Mouse (Mus musculus) urinary bladder, adult 18-20 months (tissue): ENCODE data around the gene Pou4f1.
"Not testable (repeated sequence)": the region's sequence is repeated elsewhere in the genome, so short reads cannot be mapped to it uniquely, and the experiment has no call there.

ENCODE experiments used
- DNase-seq, 2 experiments: peaks; one replicate each; pipeline ENCODE4 v3.0.0; 2022; ENCODE audit warnings: low spot score in 2 of 2, mixed read lengths in 2 of 2

Pou4f1 gene

DNA sequence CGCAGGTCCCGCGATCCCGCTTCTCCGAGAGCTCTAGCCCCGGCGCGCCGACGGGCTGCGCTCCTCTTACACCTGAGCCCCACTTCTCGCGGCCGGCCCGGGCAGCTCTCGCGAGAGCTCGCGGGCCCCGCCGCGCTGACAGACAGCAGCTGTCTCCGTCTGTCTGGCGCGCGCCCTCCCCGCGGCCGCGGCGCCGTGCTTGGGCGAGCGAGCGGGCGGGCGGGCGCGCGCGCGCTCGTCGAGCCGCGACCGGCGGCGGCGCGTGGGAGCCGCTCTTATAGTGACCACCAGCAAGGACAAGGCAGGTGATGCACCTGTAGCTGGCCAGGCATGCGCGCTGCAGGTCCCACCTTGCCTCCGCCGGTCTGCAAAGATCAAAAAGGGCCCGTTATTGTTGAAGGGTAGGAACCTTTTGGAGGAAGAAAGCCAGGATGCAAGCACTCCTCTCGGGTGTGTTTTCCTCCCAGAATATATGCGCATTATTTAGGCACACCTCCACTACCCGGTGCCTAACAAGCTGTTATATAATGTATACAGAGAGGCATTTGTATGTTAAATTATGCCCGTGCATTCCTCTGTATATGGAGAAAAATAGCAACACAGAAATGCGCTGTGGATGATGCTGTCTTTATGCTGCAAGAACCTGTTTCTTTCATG, at the start of gene Pou4f1:
TSS of gene Pou4f1 (minus strand) at position 34 of the 657 bp plus-strand sequence.
- DNase-seq, result no peak

DNA sequence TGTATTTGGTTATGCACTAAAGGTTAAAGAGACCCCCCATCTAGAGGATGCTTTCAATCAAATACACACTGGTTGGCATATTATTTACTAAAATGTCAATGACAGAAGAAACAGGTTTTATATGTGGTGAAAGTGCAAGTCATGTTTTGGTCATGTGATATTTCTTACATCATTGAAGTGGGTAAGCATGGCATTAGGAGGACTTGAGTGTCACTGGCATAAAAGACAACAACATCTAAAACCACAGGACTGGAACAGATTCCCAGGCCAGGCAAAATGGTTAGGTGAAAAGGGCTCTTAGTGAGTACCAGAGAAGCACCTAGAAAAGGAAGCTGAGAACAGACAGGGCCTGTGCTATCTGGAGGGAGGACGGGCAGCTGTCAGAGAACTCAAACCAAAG, 43.9 kb upstream of the Pou4f1 start:
- no peak for DNase-seq

- DNase-seq, result not testable (repeated sequence)
Observed at GRCm38 (mm10) chr14:104502761-104503160, 35.0 kb upstream of the Pou4f1 start.

- no peak for DNase-seq
Observed at GRCm38 (mm10) chr14:104479751-104480150, 12.0 kb upstream of the Pou4f1 start.

- no peak for DNase-seq
Observed at GRCm38 (mm10) chr14:104478593-104478992, 10.8 kb upstream of the Pou4f1 start.

GRCm38 (mm10) chr14:104477616-104478015, 9.8 kb upstream of the Pou4f1 start:
- DNase-seq, result no peak

- DNase-seq, result no peak
Observed at GRCm38 (mm10) chr14:104475438-104475837, 7.6 kb upstream of the Pou4f1 start.

DNA sequence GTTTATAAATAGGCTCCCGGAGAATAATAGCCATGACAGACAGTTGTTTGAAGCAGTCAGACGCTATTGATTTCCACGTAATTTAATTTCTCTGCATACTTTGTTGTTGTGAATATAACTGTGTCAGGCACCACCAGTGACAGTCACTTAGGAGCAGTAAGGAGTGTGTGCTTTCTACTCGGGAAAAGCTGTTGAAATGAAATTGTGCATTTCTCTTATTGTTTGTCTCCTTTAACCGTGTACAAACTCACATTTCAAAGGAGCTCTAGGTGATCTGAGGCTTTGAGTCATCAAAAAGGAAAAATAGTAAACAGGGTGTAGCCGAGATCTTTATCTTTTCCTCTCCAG, 798 bp upstream of the Pou4f1 start:
- DNase-seq, result no peak

DNA sequence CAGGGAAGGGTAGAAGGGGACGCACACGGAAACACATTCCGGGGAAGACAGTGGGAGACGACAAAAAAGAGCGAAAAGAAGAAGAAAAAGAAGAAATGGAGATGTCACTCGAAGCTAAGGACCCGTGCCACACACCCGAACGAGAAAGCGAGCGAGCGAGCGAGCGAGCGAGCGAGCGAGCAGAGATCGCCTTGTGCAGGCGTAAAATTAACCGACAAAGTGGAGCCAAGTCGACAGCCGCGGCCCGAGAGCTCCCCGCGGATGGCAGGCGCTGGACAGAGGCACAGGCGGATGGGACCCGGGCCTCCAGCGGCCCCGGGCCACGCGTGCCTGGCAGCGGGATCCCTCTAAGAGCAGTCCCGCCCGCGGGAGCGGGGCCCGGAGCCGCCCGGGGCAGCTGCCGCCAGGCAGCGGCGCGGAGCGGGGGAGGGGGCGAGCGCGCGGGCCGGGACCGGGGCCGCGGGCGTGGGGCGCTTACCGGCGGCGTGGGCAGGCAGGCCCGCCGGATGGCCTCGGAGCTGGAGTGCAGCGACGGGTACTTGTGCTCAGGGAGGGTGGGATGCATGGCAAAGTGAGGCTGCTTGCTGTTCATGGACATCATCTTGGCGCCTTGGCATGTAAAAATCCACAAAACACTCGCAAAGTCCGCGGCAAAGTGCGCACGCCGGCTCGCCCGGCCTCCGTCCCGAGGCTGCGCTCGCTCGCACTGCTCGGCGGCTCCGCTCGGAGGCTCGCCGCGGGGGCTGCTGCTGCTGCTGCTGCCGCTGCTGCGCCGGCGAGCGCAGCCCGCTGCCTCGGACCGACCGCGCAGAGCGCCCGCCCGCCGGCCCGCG, 450 bp downstream of the Pou4f1 start:
- DNase-seq, result no peak

DNA sequence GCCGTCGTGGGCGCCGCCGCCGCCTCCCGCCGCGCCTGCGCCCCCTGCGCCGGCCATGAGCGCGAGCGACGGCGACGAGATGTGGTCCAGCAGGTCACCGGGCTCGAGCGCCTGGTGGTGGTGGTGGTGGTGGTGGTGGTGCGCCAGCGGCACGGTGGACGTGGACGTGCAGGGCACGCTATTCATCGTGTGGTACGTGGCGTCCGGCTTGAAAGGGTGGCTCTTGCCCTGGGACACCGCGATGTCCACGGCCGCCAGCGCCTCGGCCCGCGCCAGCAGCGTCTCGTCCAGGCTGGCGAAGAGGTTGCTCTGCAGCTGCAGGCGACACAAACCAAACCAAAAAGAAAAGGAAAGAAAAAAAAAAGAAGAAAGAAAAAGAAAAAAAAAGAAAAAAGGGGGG, 1.2 kb downstream of the Pou4f1 start:
- no peak for DNase-seq

DNA sequence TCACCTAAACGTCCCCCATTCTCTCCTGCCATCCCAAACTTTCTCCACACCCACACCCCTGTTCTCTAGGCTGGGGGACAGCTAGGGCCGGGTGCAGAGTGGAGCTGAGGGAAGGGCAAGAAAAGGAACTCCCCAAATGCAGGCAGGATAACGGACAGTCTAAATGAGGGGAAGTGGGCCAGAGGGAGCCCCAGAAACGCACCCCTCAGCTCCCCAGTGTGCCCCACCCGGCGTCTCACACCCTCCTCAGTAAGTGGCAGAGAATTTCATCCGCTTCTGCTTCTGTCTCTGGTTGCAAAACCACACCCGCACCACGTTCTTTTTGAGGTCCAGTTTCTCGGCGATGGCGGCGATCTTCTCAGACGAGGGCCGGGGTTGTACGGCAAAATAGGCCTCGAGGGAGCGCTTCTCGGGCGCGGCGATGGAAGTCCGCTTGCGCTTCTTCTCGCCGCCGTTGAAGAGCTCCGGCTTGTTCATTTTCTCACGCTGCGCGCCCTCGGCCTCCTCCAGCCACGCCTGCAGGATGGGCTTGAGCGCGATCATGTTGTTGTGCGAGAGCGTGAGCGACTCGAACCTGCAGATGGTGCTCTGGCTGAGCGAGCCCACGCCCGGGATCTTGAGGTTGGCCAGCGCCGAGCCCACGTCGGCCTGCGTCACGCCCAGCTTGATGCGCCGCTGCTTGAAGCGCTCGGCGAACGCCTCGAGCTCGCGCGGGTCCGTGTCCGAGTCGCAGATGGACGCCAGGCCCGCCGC, 2.1 kb downstream of the Pou4f1 start:
- no peak for DNase-seq

DNA sequence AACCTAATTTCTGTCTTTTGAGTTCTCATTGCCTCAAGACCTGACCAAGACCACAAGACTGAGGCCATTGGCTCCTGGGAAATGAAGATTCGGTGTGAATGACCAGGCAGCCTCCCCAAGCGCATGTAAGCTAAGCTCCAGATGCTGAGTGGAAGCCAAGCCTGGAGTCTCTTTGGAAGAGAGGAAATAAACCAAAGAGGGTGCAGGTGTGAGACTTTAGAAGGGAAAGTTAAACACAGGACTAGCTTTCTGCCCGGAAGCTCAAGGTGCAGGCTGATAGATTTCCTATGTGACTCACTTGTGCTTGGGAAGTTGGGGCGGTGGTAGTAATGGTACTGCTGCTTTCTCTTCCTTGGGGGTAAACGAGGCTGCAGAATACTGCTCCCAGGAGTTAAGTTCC, 3.0 kb downstream of the Pou4f1 start:
- no peak for DNase-seq

DNA sequence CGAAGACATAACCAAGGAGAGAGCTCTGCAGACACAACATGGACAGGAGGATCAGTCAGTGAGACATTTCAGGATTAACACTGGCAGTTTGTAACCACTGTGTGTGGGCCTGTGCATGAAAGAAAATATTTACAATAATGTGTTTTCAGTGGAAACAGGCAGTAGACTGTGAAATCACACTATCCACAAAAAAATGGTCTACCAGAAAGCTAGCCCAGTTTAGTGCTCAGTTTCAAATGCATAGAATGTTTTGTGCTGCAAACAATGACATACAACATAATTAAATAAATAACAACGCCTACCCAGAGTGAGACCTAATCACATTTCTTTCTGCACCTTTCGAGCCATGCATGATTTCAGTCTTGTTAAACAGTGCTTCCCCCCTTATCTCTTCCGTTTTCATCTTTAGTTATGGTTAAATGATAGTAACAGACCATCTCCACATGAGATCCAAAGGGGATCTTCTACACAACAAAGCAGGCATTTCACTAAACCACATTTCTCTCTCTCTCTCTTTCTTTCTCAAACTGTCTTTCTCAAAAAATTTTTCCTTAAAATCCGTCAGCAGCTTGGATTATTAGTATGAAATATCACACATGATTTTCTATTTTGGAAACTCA, 4.1 kb downstream of the Pou4f1 start:
- no peak for DNase-seq

DNA sequence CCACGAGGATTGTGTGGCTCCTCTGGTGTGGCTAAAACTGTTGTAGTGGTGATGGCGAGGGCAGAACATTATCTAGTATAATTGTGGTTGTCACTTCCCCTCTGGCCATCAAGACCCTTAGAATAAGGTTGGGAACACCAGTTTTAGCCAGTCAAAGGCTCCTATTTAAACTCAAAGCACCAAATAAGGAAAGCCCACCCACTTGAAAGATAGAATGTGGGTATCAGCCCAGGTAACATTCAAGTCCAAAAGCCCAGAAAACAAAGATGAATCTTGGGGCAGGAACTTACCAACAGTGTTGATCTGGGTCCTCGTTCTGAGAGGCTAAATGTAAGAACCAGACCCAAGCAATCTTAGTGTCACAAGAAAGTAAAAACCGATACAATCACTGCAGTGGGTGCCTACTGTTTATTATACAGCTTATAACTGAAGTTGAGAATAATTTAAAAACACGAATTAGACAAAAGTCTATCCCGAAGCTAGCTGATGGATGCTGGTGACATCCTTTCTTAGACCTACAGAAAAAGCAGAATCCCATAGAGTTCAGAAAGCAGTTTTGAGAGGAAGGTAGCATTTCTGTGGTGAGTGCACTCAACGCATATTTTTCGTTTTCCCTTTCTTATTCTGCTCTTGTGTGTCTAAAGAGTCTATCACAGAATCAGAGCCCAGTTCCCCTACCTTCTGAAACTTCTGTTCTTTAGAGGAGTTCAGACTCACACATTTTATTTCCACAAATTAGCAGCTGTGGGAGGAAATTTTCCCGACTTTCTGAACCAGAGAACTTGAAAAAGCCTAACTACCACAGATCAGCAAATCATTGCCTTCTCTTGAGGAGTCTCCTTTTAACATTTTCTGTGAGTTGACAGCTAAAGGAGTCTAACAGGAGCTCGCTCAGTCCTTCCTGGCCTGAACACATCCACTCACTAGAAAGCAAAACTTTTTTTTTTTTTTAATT, 6.2 kb downstream of the Pou4f1 start:
- no peak for DNase-seq

GRCm38 (mm10) chr14:104460325-104461285, 7.2 kb downstream of the Pou4f1 start:
- no peak for DNase-seq

GRCm38 (mm10) chr14:104459513-104460111, 8.2 kb downstream of the Pou4f1 start:
- DNase-seq, result no peak

DNA sequence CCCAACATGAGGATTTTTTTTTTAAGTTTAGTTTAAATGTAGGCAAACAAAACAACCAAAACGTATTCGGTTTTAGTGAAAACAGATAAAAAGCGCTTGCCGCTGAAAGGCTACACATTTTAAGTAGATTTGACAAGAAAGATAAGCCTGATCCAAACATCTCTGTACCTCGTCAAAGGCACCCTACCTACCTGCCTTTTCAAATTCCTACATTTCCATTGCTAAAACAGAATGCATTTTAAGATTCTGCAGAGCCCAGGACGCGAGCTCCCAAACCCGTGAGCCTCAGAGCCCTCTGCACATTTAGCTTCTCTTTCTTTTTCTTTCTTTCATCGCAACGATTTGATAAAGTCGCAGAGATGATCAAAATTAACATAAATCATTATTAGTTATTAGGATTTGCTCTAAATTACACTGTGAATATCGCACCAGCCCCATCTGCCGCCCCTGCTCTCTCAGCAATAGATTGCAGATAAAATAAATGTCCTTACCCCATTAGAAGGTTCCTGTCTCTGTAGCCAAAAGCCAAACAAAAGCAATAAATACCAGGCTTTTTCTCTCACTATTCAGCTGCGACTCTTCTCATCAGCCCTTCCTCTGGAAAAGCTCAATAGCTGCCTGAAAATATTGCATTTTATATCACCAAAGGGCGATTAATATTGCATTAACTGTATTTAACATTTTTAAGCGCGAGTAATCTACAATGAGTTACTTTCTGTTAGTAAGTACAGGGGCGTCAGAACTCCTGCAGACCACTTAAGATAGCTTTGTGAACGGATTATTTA, 8.9 kb downstream of the Pou4f1 start:
- DNase-seq, result no peak

- DNase-seq, result no peak
Observed at GRCm38 (mm10) chr14:104457966-104458710, 9.7 kb downstream of the Pou4f1 start.
